Comparison of ENCODE assay signal across 18 mouse cellular contexts in the genomic region with DNA sequence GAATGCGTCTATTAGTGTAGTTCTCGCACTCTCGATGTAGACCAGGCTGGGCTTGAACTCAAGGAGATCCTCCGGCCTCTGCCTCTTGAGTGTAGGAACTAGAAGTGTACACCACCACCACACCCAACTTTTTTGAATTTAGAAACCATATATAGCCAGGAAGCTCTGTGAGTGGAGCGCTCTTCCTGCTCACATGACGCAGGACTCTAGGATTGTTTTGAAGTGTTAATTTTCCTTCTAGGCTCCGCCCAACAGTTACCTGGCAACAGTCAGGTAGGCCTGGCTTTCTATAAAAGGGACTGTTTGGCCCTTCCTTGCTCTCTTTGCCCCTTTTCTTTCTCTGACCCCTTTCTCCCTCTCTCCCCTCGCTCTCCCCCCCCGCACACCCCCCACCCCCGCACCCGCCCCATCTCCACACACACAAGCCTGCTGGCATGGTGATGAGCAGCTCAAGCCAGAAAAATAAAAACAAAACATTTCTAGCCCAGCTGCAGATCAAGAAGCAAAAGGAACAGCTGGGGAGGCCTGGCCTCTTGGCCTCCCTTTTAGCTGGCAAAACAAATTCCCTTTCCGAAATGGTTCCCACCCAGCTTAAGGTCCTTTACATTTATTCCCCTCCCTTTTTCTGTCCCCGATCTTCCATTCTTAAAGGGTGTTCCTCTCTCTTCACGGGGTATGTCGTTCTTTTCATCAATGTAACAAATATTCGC. TPM values are rescaled to one million over a fixed set of nuclear protein-coding genes. Genes with fewer than 3 reads are reported as not detected.
DNase-seq lines count a peak whose midpoint lies in the region; ATAC-seq and TF ChIP-seq lines count a peak whose summit lies in the region.
"Had no signal": no experiment of that assay in that cellular context is flagged by ENCODE, and none has a peak within 500 bp of the region (broad histone marks: within the 10 kb centered on the region; RNA-seq: fewer than 3 reads in every experiment).

No protein-coding gene starts in this region.

- 89% methylated on average over 14 of the region's 16 CpGs for WGBS in heart, embryonic 10.5 days
- WGBS in midbrain, embryonic 15.5 days, result 86% methylated on average over 16 of the region's 16 CpGs
- 80% methylated on average over 16 of the region's 16 CpGs for WGBS in midbrain, embryonic 11.5 days
- WGBS in lung, embryonic 16.5 days, result 73% methylated on average over 14 of the region's 16 CpGs
- 71% methylated on average over 16 of the region's 16 CpGs for WGBS in stomach, postnatal 0 days

- ATAC-seq in midbrain, embryonic 15.5 days (replicated peaks), result 0 out of 2 replicates have a peak, but pooled peaks have one; percentile 30
- ATAC-seq in midbrain, embryonic 11.5 days (ENCODE audit: low FRiP score), result no peak
- ATAC-seq in lung, embryonic 16.5 days (ENCODE audit: low read depth), result peak; percentile 49
- peak; percentile 41 for ATAC-seq in stomach, postnatal 0 days (ENCODE audit: low FRiP score, low TSS enrichment)
- ATAC-seq: forebrain, embryonic 13.5 days; hindbrain, embryonic 16.5 days; midbrain, embryonic 13.5 days had no signal

- no peak overlapping the region for H3K4me2 ChIP-seq in midbrain, embryonic 15.5 days
- no peak overlapping the region for H3K4me2 ChIP-seq in midbrain, embryonic 11.5 days
- no peak overlapping the region for H3K4me2 ChIP-seq in lung, embryonic 16.5 days (ENCODE audit: low read depth, low read length)
- H3K4me2 ChIP-seq in stomach, postnatal 0 days (replicated peaks; ENCODE audit: low read depth), result no peak overlapping the region
- H3K4me2 ChIP-seq: embryonic facial prominence, embryonic 15.5 days; forebrain, embryonic 13.5 days; kidney, embryonic 15.5 days; liver, embryonic 11.5 days; midbrain, embryonic 13.5 days had no signal

- TF ChIP-seq EP300 in stomach, postnatal 0 days (optimal IDR thresholded peaks at IDR 0.05), result no peak

- H3K36me3 ChIP-seq in heart, embryonic 10.5 days, result no peaks in the 10 kb centered on the region
- H3K36me3 ChIP-seq in midbrain, embryonic 15.5 days (replicated peaks), result no peaks in the 10 kb centered on the region
- no peaks in the 10 kb centered on the region for H3K36me3 ChIP-seq in midbrain, embryonic 11.5 days (ENCODE audit: control insufficient read depth, insufficient read depth, low read length)
- H3K36me3 ChIP-seq in lung, embryonic 16.5 days (ENCODE audit: control insufficient read depth, insufficient read depth, low read length), result no peaks in the 10 kb centered on the region
- no peaks in the 10 kb centered on the region for H3K36me3 ChIP-seq in stomach, postnatal 0 days (ENCODE audit: control insufficient read depth, insufficient read depth, low read length)
- H3K36me3 ChIP-seq: embryonic facial prominence, embryonic 15.5 days; kidney, embryonic 15.5 days; midbrain, embryonic 13.5 days had no signal

- H3K4me3 ChIP-seq in heart, embryonic 10.5 days, result no peak overlapping the region
- H3K4me3 ChIP-seq in midbrain, embryonic 15.5 days, result no peak overlapping the region
- no peak overlapping the region for H3K4me3 ChIP-seq in midbrain, embryonic 11.5 days (ENCODE audit: low read depth, low read length)
- no peak overlapping the region for H3K4me3 ChIP-seq in lung, embryonic 16.5 days (ENCODE audit: low read length)
- no peak overlapping the region for H3K4me3 ChIP-seq in stomach, postnatal 0 days (ENCODE audit: low read depth, low read length)
- H3K4me3 ChIP-seq: embryonic facial prominence, embryonic 15.5 days; forebrain, embryonic 13.5 days; kidney, embryonic 15.5 days; midbrain, embryonic 13.5 days had no signal

- H3K27me3 ChIP-seq in heart, embryonic 10.5 days (ENCODE audit: insufficient read depth, poor library complexity, severe bottlenecking), result no peaks in the 10 kb centered on the region
- H3K27me3 ChIP-seq in midbrain, embryonic 15.5 days (replicated peaks), result no peaks in the 10 kb centered on the region
- H3K27me3 ChIP-seq in midbrain, embryonic 11.5 days (ENCODE audit: control insufficient read depth, insufficient read depth, low read length), result no peaks in the 10 kb centered on the region
- H3K27me3 ChIP-seq in lung, embryonic 16.5 days (ENCODE audit: control insufficient read depth, insufficient read depth, low read depth, low read length), result no peaks in the 10 kb centered on the region
- no peaks in the 10 kb centered on the region for H3K27me3 ChIP-seq in stomach, postnatal 0 days (ENCODE audit: control insufficient read depth, insufficient read depth, low read length)
- H3K27me3 ChIP-seq: embryonic facial prominence, embryonic 15.5 days; forebrain, embryonic 13.5 days; kidney, embryonic 15.5 days; midbrain, embryonic 13.5 days had no signal

- H3K9ac ChIP-seq in midbrain, embryonic 15.5 days, result no peak overlapping the region
- H3K9ac ChIP-seq in midbrain, embryonic 11.5 days (ENCODE audit: low read length), result no peak overlapping the region
- H3K9ac ChIP-seq in lung, embryonic 16.5 days (ENCODE audit: low read length), result no peak overlapping the region
- no peak overlapping the region for H3K9ac ChIP-seq in stomach, postnatal 0 days (ENCODE audit: low read length)
- H3K9ac ChIP-seq: embryonic facial prominence, embryonic 15.5 days; forebrain, embryonic 13.5 days; kidney, embryonic 15.5 days; midbrain, embryonic 13.5 days had no signal

- no peak overlapping the region for H3K27ac ChIP-seq in heart, embryonic 10.5 days
- no peak overlapping the region for H3K27ac ChIP-seq in midbrain, embryonic 15.5 days
- no peak overlapping the region for H3K27ac ChIP-seq in midbrain, embryonic 11.5 days (ENCODE audit: low read depth, low read length)
- H3K27ac ChIP-seq in lung, embryonic 16.5 days (ENCODE audit: low read length), result peak overlapping the region; percentile 36
- no peak overlapping the region for H3K27ac ChIP-seq in stomach, postnatal 0 days (replicated peaks)
- H3K27ac ChIP-seq: embryonic facial prominence, embryonic 15.5 days; forebrain, embryonic 13.5 days; kidney, embryonic 15.5 days; macrophage; midbrain, embryonic 13.5 days had no signal

- TF ChIP-seq CTCF in stomach, postnatal 0 days (IDR thresholded peaks at IDR 0.05; ENCODE audit: low read depth), result no peak

- DNase-seq in heart, adult 11 months, result peak; percentile 96
- DNase-seq in heart, embryonic 10.5 days (ENCODE audit: low spot score), result no peak
- DNase-seq in midbrain, embryonic 11.5 days (ENCODE audit: low spot score, missing footprints), result no peak
- DNase-seq in stomach, postnatal 0 days (ENCODE audit: low spot score), result no peak
- no peak for DNase-seq in spleen, adult 18-20 months
- no peak for DNase-seq in left cerebral cortex, adult 9 months (ENCODE audit: low spot score in 2 of 2)
- DNase-seq: adrenal gland, postnatal 25 days; cerebellum, adult 9-11 months; left cerebral cortex, postnatal 4 days had no signal

- no peaks in the 10 kb centered on the region for H3K4me1 ChIP-seq in heart, embryonic 10.5 days
- H3K4me1 ChIP-seq in midbrain, embryonic 15.5 days, result no peaks in the 10 kb centered on the region
- H3K4me1 ChIP-seq in midbrain, embryonic 11.5 days (ENCODE audit: control insufficient read depth, insufficient read depth, low read length), result no peaks in the 10 kb centered on the region
- peaks cover 2% of the 10 kb centered on the region; the same call in 1 of the 2 replicates for H3K4me1 ChIP-seq in lung, embryonic 16.5 days (replicated peaks; ENCODE audit: control insufficient read depth, insufficient read depth, low read length)
- H3K4me1 ChIP-seq in stomach, postnatal 0 days (replicated peaks; ENCODE audit: control insufficient read depth, insufficient read depth), result no peaks in the 10 kb centered on the region
- H3K4me1 ChIP-seq: embryonic facial prominence, embryonic 15.5 days; forebrain, embryonic 13.5 days; kidney, embryonic 15.5 days; midbrain, embryonic 13.5 days had no signal

- no peaks in the 10 kb centered on the region for H3K9me3 ChIP-seq in heart, embryonic 10.5 days
- H3K9me3 ChIP-seq in midbrain, embryonic 15.5 days, result no peaks in the 10 kb centered on the region
- no peaks in the 10 kb centered on the region for H3K9me3 ChIP-seq in midbrain, embryonic 11.5 days (ENCODE audit: control insufficient read depth, low read length)
- H3K9me3 ChIP-seq in lung, embryonic 16.5 days (ENCODE audit: control insufficient read depth, low read length), result no peaks in the 10 kb centered on the region
- no peaks in the 10 kb centered on the region for H3K9me3 ChIP-seq in stomach, postnatal 0 days (ENCODE audit: control insufficient read depth, low read length)
- H3K9me3 ChIP-seq: embryonic facial prominence, embryonic 15.5 days; forebrain, embryonic 13.5 days; kidney, embryonic 15.5 days; midbrain, embryonic 13.5 days had no signal

RNA-seq across cellular contexts. Expression of a gene that starts 22.4 kb away (rescaled TPM):
- polyA plus RNA-seq in heart, embryonic 10.5 days (2016; fragmentation: Nextera tagmentation; extraction: Ambion mirVana), result 49.6 and 60.0 TPM in 2 replicates
- 40.8 and 41.5 TPM in 2 replicates for polyA plus RNA-seq in midbrain, embryonic 15.5 days (2015; fragmentation: Nextera tagmentation; extraction: Ambion mirVana)
- polyA plus RNA-seq in midbrain, embryonic 11.5 days (2014; fragmentation: Nextera tagmentation; extraction: Ambion mirVana), result 42.1 and 44.1 TPM in 2 replicates
- polyA plus RNA-seq in lung, embryonic 16.5 days (2015; fragmentation: Nextera tagmentation; extraction: Ambion mirVana), result 69.9 and 76.2 TPM in 2 replicates
- polyA plus RNA-seq in stomach, postnatal 0 days (2015; fragmentation: Nextera tagmentation; extraction: Ambion mirVana), result 23.1 and 25.5 TPM in 2 replicates
